Mouse (Mus musculus): ENCODE data around the gene Sptbn1.

Sptbn1 gene

GRCm38 (mm10) chr11:30267892-30268647 is at the start of gene Sptbn1:
TSS of gene Sptbn1 (minus strand) at chr11:30268175.
- in situ Hi-C loops (cut with MboI), result no loop called here

- in situ Hi-C loops (cut with MboI), result no loop called here
Measured at GRCm38 (mm10) chr11:30294279-30294678, 26.3 kb upstream of the Sptbn1 start.

- in situ Hi-C loops (cut with MboI), result no loop called here
Measured at GRCm38 (mm10) chr11:30292221-30293160, 24.5 kb upstream of the Sptbn1 start.

- in situ Hi-C loops (cut with MboI), result no loop called here
Measured at GRCm38 (mm10) chr11:30291155-30291554, 23.2 kb upstream of the Sptbn1 start.

GRCm38 (mm10) chr11:30289470-30290431 is 21.8 kb upstream of the Sptbn1 start:
- in situ Hi-C loops (cut with MboI), result no loop called here

GRCm38 (mm10) chr11:30288075-30288474 is 20.1 kb upstream of the Sptbn1 start:
- in situ Hi-C loops (cut with MboI), result no loop called here

GRCm38 (mm10) chr11:30283710-30284109 is 15.7 kb upstream of the Sptbn1 start:
- in situ Hi-C loops (cut with MboI), result no loop called here

- in situ Hi-C loops (cut with MboI), result no loop called here
Measured at GRCm38 (mm10) chr11:30281096-30281495, 13.1 kb upstream of the Sptbn1 start.

GRCm38 (mm10) chr11:30279278-30279677 is 11.3 kb upstream of the Sptbn1 start:
- in situ Hi-C loops (cut with MboI), result no loop called here

- in situ Hi-C loops (cut with MboI), result no loop called here
Measured at GRCm38 (mm10) chr11:30275436-30276031, 7.6 kb upstream of the Sptbn1 start.

GRCm38 (mm10) chr11:30269524-30269923 is 1.5 kb upstream of the Sptbn1 start:
- in situ Hi-C loops (cut with MboI), result no loop called here

- in situ Hi-C loops (cut with MboI), result no loop called here
Measured at GRCm38 (mm10) chr11:30268648-30269375, 837 bp upstream of the Sptbn1 start.

GRCm38 (mm10) chr11:30267036-30267891 is 711 bp downstream of the Sptbn1 start:
- in situ Hi-C loops (cut with MboI), result no loop called here

GRCm38 (mm10) chr11:30266691-30267035 is 1.3 kb downstream of the Sptbn1 start:
- in situ Hi-C loops (cut with MboI), result no loop called here

- in situ Hi-C loops (cut with MboI), result no loop called here
Measured at GRCm38 (mm10) chr11:30265666-30266065, 2.3 kb downstream of the Sptbn1 start.

- in situ Hi-C loops (cut with MboI), result no loop called here
Measured at GRCm38 (mm10) chr11:30263627-30264026, 4.3 kb downstream of the Sptbn1 start.

GRCm38 (mm10) chr11:30258739-30259350 is 9.1 kb downstream of the Sptbn1 start:
- in situ Hi-C loops (cut with MboI), result no loop called here

GRCm38 (mm10) chr11:30257812-30258211 is 10.2 kb downstream of the Sptbn1 start:
- in situ Hi-C loops (cut with MboI), result no loop called here

GRCm38 (mm10) chr11:30257085-30257484 is 10.9 kb downstream of the Sptbn1 start:
- in situ Hi-C loops (cut with MboI), result no loop called here

Data from mature B cell (primary cell).